Mouse (Mus musculus) myocyte (in vitro differentiated cells): ENCODE measurements around the gene Klf4.

ENCODE experiments used
- E2F4 ChIP-seq: IDR thresholded peaks from one replicate; pipeline ENCODE4 v1.6.1; 2011; ENCODE audit warnings: mild to moderate bottlenecking, control low read depth, moderate library complexity; ENCODE audit not compliant: insufficient read depth
- MAX ChIP-seq: IDR thresholded peaks from one replicate; pipeline ENCODE4 v1.6.1; 2011; ENCODE audit warnings: low read depth, mild to moderate bottlenecking, control low read depth
- MYOG ChIP-seq, 3 experiments: IDR thresholded peaks; one replicate each; pipeline ENCODE4 v1.6.1; 2011; ENCODE audit warnings: control low read depth in 2 of 3, low read depth in 2 of 3, mild to moderate bottlenecking in 2 of 3; ENCODE audit not compliant: insufficient read length in 2 of 3, control insufficient read depth in 1 of 3, insufficient read depth in 1 of 3
- POLR2A ChIP-seq: IDR thresholded peaks from one replicate; pipeline ENCODE4 v1.6.1; 2011; ENCODE audit warnings: low read depth, mild to moderate bottlenecking, control low read depth, moderate library complexity; ENCODE audit not compliant: insufficient read length
- POLR2AphosphoS2 ChIP-seq: IDR thresholded peaks from one replicate; pipeline ENCODE4 v1.6.1; 2011; ENCODE audit warnings: low read depth, control low read depth; ENCODE audit not compliant: insufficient read length
- TCF12 ChIP-seq: IDR thresholded peaks from one replicate; pipeline ENCODE4 v1.6.1; 2011; ENCODE audit warnings: mild to moderate bottlenecking, control low read depth; ENCODE audit not compliant: poor library complexity, insufficient read depth, severe bottlenecking
- USF1 ChIP-seq: IDR thresholded peaks from one replicate; pipeline ENCODE4 v1.6.1; 2011; ENCODE audit warnings: low read depth, mild to moderate bottlenecking, control low read depth, moderate library complexity

DNA sequence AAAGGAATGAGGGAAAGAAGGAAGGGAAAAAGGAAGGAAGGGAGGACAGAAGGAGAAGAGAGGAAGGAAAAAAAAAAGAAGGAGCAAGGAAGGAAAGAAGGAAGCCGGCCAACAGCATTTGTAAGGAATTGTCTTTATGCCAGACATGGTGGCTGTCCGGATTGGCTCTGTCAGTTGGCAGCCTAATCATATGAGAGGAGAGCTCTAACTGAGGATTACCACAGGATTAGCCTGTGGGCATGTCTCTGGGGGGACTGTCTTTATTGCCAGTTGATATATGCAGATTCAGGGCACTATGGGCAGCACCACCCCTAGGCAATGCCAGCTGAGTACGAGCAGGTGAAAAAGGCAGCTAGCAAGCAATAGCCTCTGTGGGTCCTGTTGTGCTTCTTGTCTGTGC, 29.8 kb upstream of the Klf4 start:
- TF ChIP-seq MYOG (IDR thresholded peaks at IDR 0.05; ENCODE audit: control insufficient read depth in 1 of 3, insufficient read depth in 1 of 3, insufficient read length in 2 of 3, low read depth in 2 of 3) = no peak
- TF ChIP-seq POLR2A = no peak
- no peak for TF ChIP-seq POLR2AphosphoS2
- no peak for TF ChIP-seq MAX
- TF ChIP-seq TCF12 = no peak
- no peak for TF ChIP-seq USF1
- no peak for TF ChIP-seq E2F4
